Mouse (Mus musculus): ENCODE measurements around the gene Ttc7b. TPM values are rescaled to one million over a fixed set of nuclear protein-coding genes. Genes with fewer than 3 reads are reported as not detected.
A peak's percentile ranks its signal among the peaks of the same experiment; 100 is the strongest.

Gene Ttc7b
- total RNA-seq, 2 experiments from 2014 or later: 75.9 to 82.8 TPM

- peak; percentile 66 to 75 for DNase-seq
These were observed 5.3 kb upstream of the Ttc7b start for GRCm38 (mm10) chr12:100525939-100526338.

GRCm38 (mm10) chr12:100520077-100520793 lies 391 bp downstream of the Ttc7b start:
- DNase-seq: peak; percentile 73 to 80

- peak in 1 of 2 experiments; percentile 49 for DNase-seq
These were observed 946 bp downstream of the Ttc7b start for GRCm38 (mm10) chr12:100519684-100520076.

DNA sequence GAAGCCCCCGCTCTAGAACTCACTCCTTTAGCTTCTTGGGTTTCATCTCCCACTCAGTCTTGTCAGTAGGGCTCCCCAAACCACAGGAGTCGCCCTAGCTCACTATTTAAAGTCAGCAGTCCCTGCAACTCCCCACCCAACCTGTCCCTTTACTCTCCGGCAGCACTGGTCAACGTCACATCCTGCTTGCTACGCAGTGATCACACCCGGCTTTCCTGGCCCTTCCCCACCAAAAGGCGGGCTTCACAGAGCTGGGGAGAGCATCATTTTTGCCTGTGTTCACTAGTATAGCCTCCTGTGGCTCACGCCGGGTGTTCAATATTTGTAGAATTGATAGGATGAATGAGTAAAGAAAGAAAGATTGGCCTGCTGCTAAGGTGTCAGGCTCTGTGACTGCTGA lies 3.3 kb downstream of the Ttc7b start:
- no peak for DNase-seq

DNA sequence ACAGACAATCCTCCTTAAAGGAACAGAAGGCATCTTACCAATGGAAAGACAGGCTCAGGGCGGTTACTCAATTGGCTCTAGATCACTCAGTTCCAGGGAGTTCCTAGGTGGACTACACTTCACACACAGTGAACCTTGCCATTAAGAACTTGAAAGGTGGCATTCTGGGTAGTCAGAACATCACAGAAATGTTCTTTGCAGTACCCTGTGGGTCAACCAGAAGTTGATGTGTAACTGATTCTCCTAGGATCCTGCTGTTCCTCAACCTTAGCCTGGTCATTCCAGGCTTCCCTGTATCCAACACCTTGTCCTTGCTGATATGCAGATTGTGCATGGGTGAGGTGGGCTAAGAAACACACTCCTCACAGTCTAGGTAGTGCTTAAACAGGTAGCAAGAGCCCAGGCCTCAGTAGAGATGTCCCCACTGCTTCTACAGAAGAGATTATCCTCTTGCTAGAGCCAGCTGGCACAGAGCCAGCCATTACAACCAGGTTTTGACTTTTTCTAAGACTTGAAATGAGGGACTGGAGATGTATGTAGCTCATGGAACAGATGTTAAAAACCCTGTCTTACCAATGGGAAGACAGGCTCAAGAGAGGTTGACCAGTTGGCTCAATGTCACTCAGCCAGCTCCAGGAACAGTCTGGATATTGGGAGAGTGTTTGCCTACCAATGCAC lies 4.3 kb downstream of the Ttc7b start:
- no peak for DNase-seq

DNA sequence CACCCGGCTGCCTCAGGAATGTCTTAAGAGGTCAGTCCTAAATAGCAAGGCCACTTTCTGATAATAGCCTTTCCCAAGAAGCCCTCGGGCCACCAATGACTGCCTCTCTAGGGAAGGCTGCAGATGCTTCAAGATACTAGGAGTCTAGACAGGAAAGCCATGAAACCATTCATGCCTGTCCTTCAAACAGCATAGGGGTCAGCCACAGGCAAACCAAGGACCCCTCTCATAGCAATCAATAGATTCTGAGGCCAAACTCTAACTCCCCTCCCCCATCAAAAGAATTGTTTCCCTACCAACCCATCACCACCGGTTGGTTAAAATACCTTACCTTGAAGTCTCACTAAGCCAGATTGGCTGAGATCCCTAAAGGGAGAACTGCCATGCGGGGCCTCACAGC lies 5.1 kb downstream of the Ttc7b start:
- DNase-seq: no peak

- peak in 1 of 2 experiments; percentile 36 for DNase-seq
These were observed 6.0 kb downstream of the Ttc7b start for GRCm38 (mm10) chr12:100514611-100515010.

- no peak for DNase-seq
These were observed 7.5 kb downstream of the Ttc7b start for GRCm38 (mm10) chr12:100513131-100513530.

DNA sequence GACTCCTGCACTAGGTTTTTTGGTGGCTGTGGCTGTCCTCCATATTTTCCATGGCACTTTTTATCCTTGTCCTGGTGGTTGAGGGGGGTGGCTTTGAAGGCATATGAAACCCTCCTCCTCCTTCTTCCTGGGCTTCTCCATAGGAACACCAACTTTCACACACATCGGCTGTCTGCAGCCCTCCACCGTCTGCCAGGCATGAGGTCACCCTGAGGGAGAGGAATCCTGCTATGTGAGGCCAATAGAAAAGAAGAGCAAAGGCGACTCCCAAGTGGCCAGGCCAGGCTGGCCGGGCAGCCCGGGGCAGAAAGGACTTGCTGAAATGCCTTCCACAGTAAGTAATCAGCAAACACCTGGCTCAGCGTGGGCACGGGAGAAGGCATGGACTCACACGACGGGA lies 8.0 kb downstream of the Ttc7b start:
- DNase-seq: peak in 1 of 2 experiments; percentile 43

- no peak for DNase-seq
These were observed 10.9 kb downstream of the Ttc7b start for GRCm38 (mm10) chr12:100509615-100510282.

GRCm38 (mm10) chr12:100508668-100509067 lies 12.0 kb downstream of the Ttc7b start:
- DNase-seq: no peak

GRCm38 (mm10) chr12:100505484-100505883 lies 15.1 kb downstream of the Ttc7b start:
- DNase-seq: no peak

- no peak for DNase-seq
These were observed 16.0 kb downstream of the Ttc7b start for GRCm38 (mm10) chr12:100504585-100504984.

DNA sequence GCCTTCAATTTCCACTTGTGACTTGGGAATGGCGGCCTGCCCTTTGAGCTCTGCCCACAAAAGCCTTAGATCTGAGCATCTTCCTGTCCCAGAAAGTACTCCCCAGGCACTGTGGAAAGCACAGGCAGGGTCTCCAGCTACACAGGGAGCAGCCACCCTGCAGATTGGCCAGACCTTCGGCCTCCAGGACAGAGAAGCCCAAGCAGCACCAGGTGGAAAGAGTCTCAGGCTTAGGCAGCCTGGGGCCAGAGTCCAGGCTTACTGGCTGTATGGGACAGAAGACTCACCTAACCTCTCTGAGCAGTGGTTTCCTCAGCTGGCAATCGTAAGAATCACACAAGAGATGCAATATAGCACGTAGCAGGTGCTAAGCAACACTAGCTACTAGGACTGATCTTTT lies 17.0 kb downstream of the Ttc7b start:
- DNase-seq: no peak

DNA sequence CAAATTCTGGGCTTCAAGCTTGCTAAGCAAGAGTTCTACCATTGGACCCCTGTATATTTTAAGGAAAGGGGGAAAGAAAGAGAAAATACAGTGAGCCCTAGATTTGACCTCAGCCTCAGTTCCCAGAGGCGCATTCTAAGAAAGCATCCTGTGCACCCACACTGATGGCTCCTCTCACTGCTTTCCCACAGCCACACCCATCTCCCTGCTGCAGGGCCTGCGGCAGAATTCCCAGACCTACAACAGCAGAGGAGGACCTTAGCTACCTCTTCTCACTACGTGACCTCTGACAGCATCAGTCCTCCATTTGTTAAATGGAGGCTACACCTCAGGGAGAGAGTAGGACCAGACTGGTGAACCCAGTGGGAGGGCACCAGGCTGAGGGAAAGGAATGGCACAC lies 18.1 kb downstream of the Ttc7b start:
- no peak for DNase-seq

DNA sequence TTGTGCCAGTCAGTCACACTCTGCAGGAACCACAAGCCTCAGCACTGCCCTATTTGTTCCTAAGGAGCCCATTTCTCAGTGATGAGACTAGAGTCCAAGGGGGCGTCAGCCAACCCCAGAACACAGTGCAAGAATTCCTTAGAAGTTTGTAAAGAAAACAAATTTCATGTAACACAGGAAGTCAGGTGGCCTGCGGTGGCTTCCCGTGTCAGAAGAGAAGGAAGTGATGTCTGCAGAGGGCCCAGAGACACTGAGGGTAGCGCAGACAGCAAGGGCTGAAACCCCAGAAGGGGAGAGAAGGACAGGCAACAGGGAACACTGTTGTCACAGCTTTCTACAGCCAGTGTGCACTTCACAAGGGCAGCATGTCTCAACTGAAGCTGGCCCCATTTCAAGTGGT lies 19.4 kb downstream of the Ttc7b start:
- no peak for DNase-seq

DNA sequence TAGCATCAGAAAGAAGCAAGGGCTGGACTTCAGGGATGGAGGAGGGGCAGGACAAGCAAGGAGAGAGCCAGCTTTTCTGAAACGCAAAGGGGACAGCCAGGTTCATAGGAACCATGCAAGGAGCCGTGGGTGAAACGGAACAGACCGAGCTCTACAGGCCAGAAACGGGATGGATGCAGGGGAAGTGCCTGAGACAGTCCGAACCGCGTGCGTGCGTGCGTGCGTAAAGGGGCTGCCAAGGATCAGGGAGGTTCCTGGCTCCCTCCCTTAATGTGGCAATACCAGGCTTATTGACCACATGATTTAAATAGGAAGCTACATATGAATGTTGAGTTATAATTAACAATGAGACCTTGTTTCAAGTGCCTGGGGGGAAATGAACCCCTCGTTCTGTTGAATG lies 21.2 kb downstream of the Ttc7b start:
- no peak for DNase-seq

DNA sequence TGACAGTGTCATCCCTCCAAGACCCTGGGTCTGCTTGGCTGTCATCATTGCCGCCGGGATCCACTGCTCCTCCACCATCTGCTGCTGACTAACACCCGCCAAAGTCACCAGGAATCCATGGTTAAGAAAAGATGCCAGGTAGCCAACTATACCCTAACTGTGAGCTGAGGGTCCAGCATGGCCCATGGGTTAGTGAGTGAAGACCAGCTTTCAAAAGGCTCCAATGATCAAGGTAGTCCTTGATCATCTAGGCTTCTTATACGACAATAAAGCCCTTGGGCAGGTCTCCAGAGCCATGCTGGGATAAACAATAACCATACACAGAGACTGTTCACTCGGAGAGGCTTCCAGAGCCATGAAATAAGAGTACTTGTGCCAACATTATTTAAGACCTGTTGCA lies 22.6 kb downstream of the Ttc7b start:
- no peak for DNase-seq

DNA sequence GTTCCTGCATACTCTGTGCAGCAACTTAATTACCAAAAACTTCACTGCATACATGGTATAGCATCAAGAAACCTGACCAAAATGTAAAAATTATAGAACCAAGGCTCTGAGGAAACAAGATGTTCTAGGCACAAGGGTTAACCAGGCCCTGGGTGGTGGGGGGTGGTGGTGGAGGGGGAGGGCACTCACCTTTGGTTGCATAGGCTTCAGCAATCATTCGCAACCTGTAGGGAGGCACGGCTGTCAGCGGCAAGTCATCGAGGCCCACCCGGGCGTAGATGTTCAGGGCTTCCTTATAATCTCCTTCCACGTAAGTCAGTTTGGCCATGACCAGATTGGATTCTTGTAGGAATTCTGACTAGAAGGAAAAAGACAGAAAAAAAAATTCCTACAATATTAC lies 25.5 kb downstream of the Ttc7b start:
- no peak for DNase-seq

GRCm38 (mm10) chr12:100493211-100493610 lies 27.4 kb downstream of the Ttc7b start:
- no peak for DNase-seq

- no peak for DNase-seq
These were observed 27.9 kb downstream of the Ttc7b start for GRCm38 (mm10) chr12:100492676-100493075.

DNA sequence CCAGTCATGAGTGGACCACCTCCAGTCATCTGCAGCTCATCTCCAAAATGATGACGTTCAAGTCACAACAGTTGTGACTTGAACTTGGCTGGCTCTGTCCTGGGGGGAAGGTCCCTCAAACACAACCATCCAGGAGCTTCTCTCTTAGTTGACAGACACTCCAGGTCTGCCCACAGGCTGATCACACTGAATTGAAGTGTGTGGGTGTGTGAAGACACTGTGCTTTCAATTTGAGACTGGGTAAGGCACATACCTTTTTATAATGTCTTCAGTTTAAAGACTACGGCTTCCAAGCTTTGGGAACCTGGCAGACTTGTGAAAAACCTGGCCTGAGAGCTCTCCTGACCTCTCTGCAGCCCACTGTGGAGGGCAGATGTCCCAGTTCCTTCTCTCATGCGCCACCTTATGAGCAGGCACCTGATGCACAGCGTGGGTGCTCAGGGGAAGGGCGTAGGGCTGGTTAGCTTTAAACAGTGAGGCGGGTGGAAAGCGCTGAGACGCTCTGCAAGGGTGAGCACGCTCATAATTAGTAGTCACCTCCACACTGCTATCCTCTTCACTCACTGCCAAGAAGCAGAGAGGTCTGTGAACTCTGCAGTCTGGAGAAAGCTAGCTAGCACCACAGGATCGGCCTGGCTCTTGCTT lies 28.5 kb downstream of the Ttc7b start:
- no peak for DNase-seq

DNA sequence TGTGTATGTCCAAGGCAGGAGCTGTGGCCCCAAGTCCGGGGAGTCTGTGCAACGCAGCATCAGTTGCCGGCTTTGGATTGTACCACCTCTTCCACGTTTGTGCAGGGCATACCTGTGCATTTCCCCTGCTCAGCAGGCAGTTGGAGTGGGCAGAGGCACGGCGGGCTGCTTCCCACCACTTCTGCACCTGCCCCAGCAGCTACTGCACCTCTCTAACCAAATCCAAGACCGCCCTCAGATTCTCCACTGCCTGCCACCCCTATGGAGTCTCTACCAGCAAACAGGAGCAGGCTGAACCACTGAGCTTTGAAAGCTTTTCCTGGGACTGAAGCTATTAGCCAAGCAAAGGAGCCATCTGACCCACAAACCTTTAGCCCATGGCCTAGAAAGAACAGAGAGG lies 30.8 kb downstream of the Ttc7b start:
- no peak for DNase-seq
